Mouse (Mus musculus) E14TG2a.4 (cell line): ENCODE results near the gene Add2.

Experiments used
- H3K27me3 ChIP-seq: 2 replicates; pipeline ENCODE4 v1.6.1; 2014; ENCODE audit warnings: low read length, control low read depth; ENCODE audit not compliant: insufficient read depth
- H3K36me3 ChIP-seq: 2 replicates; pipeline ENCODE4 v1.6.1; 2014; ENCODE audit warnings: low read length, control low read depth; ENCODE audit not compliant: insufficient read depth
- H3K4me1 ChIP-seq: replicated peaks from 2 replicates; pipeline ENCODE4 v1.6.1; 2014; ENCODE audit warnings: low read depth, low read length, control low read depth
- H3K4me3 ChIP-seq: replicated peaks from 2 replicates; pipeline ENCODE4 v1.5.1; 2014; ENCODE audit warnings: mild to moderate bottlenecking, low read length
- H3K9me3 ChIP-seq: 2 replicates; pipeline ENCODE4 v1.6.1; 2014; ENCODE audit warnings: low read length, control low read depth
- CTCF ChIP-seq: conservative IDR thresholded peaks from 2 replicates; pipeline ENCODE4 v1.5.1; 2014; ENCODE audit warnings: low read length
- NANOG ChIP-seq: IDR thresholded peaks from 2 replicates; pipeline ENCODE4 v1.6.1; 2014; ENCODE audit warnings: borderline replicate concordance, low read length, mixed read lengths
- POU5F1 ChIP-seq: IDR thresholded peaks from 2 replicates; pipeline ENCODE4 v1.6.1; 2014; ENCODE audit warnings: low read length, borderline replicate concordance

The Add2 gene

DNA sequence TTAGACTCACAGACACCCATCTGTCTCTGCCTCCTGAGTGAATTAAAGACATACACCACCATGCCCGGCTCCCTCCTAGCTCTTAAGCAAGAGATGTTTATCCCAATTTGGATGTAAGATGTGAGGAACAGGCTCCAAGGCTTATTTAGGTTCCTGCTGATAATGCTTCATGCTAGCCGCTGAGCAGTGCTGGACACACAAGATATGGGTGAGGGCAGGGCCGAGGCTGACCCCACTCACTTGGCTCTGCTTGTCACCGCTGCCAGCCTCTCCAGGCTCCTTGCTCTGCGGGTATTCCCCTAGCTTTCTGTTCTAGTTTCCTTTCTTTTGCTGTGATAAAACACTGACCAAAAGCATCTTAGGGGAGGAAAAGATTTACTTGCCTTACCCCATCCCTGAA, 25.1 kb downstream of the Add2 start:
- Histone ChIP-seq H3K27me3 (no peaks in the 10 kb centered on the region), H3K36me3 (no peaks in the 10 kb centered on the region), H3K4me3 (no peak overlapping the region), H3K4me1 (0 out of 2 replicates have a peak, but pooled peaks cover 4% of the 10 kb centered on the region), H3K9me3 (no peaks in the 10 kb centered on the region)
- no peak for TF ChIP-seq CTCF
- no peak for TF ChIP-seq POU5F1

- Histone ChIP-seq H3K36me3 (no peaks in the 10 kb centered on the region), H3K9me3 (no peaks in the 10 kb centered on the region), H3K4me3 (no peak overlapping the region), H3K27me3 (no peaks in the 10 kb centered on the region), H3K4me1 (no peaks in the 10 kb centered on the region)
- no peak for TF ChIP-seq NANOG
Measured at GRCm38 (mm10) chr6:86058475-86058874, 30.0 kb downstream of the Add2 start.

- Histone ChIP-seq H3K36me3 (no peaks in the 10 kb centered on the region), H3K27me3 (no peaks in the 10 kb centered on the region), H3K4me1 (peaks cover 3% of the 10 kb centered on the region), H3K4me3 (no peak overlapping the region), H3K9me3 (no peaks in the 10 kb centered on the region)
- TF ChIP-seq NANOG (no peak), CTCF (no peak), POU5F1 (no peak)
Measured at GRCm38 (mm10) chr6:86059151-86059853, 30.8 kb downstream of the Add2 start.

- no peak for TF ChIP-seq NANOG
- no peak for TF ChIP-seq POU5F1
- TF ChIP-seq CTCF = no peak
- H3K4me1 ChIP-seq = peaks cover 9% of the 10 kb centered on the region
Measured at GRCm38 (mm10) chr6:86060170-86060569, 31.7 kb downstream of the Add2 start.

GRCm38 (mm10) chr6:86062226-86062625, 33.7 kb downstream of the Add2 start:
- H3K27me3 ChIP-seq = peaks cover 2% of the 10 kb centered on the region; the same call in 1 of the 2 replicates
- H3K4me3 ChIP-seq = no peak overlapping the region
- no peaks in the 10 kb centered on the region for H3K36me3 ChIP-seq
- TF ChIP-seq NANOG = no peak
- no peak for TF ChIP-seq CTCF
- TF ChIP-seq POU5F1 = no peak
- H3K9me3 ChIP-seq = no peaks in the 10 kb centered on the region
- H3K4me1 ChIP-seq = peaks cover 9% of the 10 kb centered on the region

More at GRCm38 (mm10) chr6:86060170-86060569, 31.7 kb downstream of the Add2 start:
- no peak overlapping the region for H3K4me3 ChIP-seq
- H3K27me3 ChIP-seq = no peaks in the 10 kb centered on the region
- H3K9me3 ChIP-seq = no peaks in the 10 kb centered on the region
- no peaks in the 10 kb centered on the region for H3K36me3 ChIP-seq

GRCm38 (mm10) chr6:86062684-86063083, 34.2 kb downstream of the Add2 start:
- H3K4me3 ChIP-seq = no peak overlapping the region
- no peak for TF ChIP-seq CTCF
- TF ChIP-seq NANOG = no peak
- no peak for TF ChIP-seq POU5F1
- peaks cover 3% of the 10 kb centered on the region; the same call in 1 of the 2 replicates for H3K27me3 ChIP-seq
- peaks cover 9% of the 10 kb centered on the region for H3K4me1 ChIP-seq
- H3K9me3 ChIP-seq = no peaks in the 10 kb centered on the region
- H3K36me3 ChIP-seq = no peaks in the 10 kb centered on the region

- Histone ChIP-seq H3K27me3 (peaks cover 3% of the 10 kb centered on the region; the same call in 1 of the 2 replicates), H3K4me3 (no peak overlapping the region), H3K4me1 (peaks cover 9% of the 10 kb centered on the region), H3K36me3 (no peaks in the 10 kb centered on the region), H3K9me3 (no peaks in the 10 kb centered on the region)
- TF ChIP-seq POU5F1 (no peak), CTCF (no peak), NANOG (no peak)
Measured at GRCm38 (mm10) chr6:86064318-86065016, 36.0 kb downstream of the Add2 start.

DNA sequence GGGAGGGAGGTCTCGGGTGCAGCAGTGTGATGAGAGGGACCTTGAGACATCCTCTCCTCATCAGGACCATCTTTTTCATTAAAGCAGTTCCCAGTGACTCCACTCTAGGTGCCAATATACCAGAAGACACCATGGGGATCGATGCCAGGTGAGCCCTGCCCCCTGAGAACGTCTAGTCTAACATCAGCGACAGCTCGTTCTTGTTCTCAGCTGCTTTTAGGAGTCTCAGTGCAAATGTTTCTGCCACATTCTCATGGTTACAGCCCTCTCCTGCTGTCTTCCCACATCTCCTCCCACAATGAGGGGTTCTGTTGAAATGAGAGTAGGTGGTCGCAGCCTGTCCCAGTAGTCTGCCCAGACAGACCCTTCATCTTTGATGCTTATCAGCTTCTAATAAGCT, 38.2 kb downstream of the Add2 start:
- H3K4me1 ChIP-seq = peaks cover 9% of the 10 kb centered on the region
- H3K9me3 ChIP-seq = no peaks in the 10 kb centered on the region
- H3K27me3 ChIP-seq = peaks cover 3% of the 10 kb centered on the region; the same call in 1 of the 2 replicates
- no peaks in the 10 kb centered on the region for H3K36me3 ChIP-seq
- no peak overlapping the region for H3K4me3 ChIP-seq
- TF ChIP-seq POU5F1 (no peak), CTCF (no peak), NANOG (no peak)

- Histone ChIP-seq H3K9me3 (no peaks in the 10 kb centered on the region), H3K4me1 (peaks cover 9% of the 10 kb centered on the region), H3K36me3 (no peaks in the 10 kb centered on the region), H3K4me3 (no peak overlapping the region), H3K27me3 (peaks cover 3% of the 10 kb centered on the region; the same call in 1 of the 2 replicates)
- TF ChIP-seq POU5F1 (no peak), NANOG (no peak), CTCF (no peak)
Measured at GRCm38 (mm10) chr6:86067145-86067544, 38.7 kb downstream of the Add2 start.
